Mouse (Mus musculus): ENCODE measurements at regions not wholly inside any gene's neighbourhood (a gene's known extent, or its start where the extent isn't known, plus 50 kb on each side); places are given as distances from the start of the nearest gene placed in this dataset.

- TF ChIP-seq POLR2A (IDR thresholded peaks at IDR 0.05; ENCODE audit: insufficient read depth, low read depth, low read length) (no peak), CTCF (IDR thresholded peaks at IDR 0.05) (no peak), EP300 (IDR thresholded peaks at IDR 0.05; ENCODE audit: insufficient read depth, low read depth, low read length) (no peak)
These were observed 139.8 kb upstream of the Tbl1xr1 start for GRCm38 (mm10) chr3:21936616-21937015.
